Mouse (Mus musculus): Measurements from ENCODE around the gene Rtf2.

Rtf2 gene

GRCm38 (mm10) chr2:172481654-172482385 lies 41.5 kb downstream of the Rtf2 start:
- in situ Hi-C loops (cut with MboI, MseI), result loop anchor here (10.0 kb wide), 1 partner anchor 293 kb away; no protein-coding TSS in a partner anchor

DNA sequence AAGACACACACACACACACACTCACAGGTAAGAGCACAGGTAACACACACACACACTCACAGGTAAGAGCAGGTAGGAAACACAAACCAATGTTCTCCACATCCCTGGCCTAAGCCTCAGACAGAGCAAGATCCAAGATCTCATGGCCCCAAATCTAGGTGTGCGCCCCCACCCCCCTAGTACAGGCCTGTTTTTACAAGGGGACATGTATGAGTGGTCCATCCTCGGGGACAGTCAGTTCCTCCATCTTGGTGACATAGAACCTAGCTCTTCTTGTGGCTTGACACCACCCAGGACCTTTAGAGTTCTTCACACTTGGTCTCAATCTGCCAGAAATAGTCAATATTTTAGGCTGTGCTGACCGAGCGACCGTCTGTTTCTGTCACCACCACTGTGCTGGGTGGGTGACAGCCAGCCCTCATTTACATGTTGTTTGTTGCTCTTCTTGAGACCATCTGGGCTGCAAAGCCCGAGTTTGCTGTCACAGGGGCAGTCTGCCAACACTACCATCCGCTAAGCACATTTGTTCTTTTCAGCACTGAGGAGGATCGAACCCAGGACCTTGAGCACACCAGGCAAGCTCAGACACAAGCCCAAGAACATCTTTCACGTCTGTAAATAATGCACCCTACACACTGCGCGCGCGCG lies 43.5 kb downstream of the Rtf2 start:
- in situ Hi-C loops (cut with MboI, MseI), result loop anchor here (10.0 kb wide), 1 partner anchor 291 kb away; no protein-coding TSS in a partner anchor

GRCm38 (mm10) chr2:172484696-172485370 lies 44.5 kb downstream of the Rtf2 start:
- in situ Hi-C loops (cut with MboI, MseI), result loop anchor here (10.0 kb wide), 1 partner anchor 290 kb away; no protein-coding TSS in a partner anchor

DNA sequence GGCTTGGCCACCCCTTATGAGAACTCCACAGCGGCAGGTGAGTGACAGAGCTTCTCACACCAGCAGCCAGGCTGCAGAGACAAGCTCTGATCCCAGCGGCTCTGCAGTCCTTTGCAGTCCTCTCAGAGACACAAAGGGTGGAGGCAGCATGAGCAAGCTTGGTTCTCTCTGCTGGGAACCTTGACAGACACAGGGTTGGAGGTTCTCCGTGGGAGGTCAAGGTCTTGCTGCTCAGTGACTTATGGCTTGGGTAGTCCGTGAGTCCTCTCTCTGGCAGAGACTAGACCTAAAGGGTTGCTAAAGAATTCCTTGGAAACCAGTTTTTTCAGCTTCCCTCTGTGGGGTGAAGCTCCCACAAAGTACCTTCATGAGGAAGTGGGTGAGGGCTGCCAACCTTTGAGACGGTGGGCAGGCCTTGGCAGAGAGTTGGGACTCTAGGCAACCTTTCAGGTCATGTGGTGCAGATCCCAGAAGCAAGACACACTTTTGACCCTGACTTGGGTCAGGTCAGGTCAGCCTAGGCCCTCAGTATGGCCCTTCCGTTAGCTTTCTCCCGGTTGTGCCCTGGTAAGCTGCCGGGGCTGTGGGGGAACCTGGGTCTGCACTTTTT lies 56.5 kb downstream of the Rtf2 start:
- in situ Hi-C loops (cut with MboI, MseI), result no loop called here

- in situ Hi-C loops (cut with MboI, MseI), result no loop called here
These were observed 58.5 kb downstream of the Rtf2 start for GRCm38 (mm10) chr2:172498823-172499222.

DNA sequence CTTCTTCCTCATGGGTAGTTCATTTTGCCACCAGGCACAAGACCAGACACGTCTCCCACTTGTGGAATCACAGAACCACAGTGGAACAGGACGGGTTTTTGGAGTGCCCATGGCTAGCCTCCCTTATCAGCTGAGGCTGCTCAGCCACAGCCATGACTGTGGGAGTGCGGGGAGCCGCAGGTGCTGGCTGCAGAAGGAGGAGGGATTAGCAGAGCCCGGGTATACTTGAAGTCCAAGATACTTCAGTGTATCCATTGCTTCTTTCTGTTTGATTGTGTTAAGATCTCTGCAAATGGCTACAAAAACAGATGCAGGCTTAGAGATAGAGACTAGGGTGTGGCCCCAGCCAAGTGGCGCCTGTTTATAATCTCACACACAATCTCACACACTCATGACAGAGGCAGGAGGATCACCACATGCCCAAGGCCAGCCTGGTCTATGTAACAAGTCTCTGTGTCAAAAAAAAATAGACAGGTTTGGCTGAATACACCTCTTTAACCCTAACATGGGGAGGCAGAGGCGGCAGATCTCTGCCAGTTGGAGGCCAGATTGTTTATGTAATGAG lies 60.5 kb downstream of the Rtf2 start:
- in situ Hi-C loops (cut with MboI, MseI), result loop anchor here (10.0 kb wide), 1 partner anchor 276 kb away; no protein-coding TSS in a partner anchor

GRCm38 (mm10) chr2:172501341-172501740 lies 61.0 kb downstream of the Rtf2 start:
- in situ Hi-C loops (cut with MboI, MseI), result loop anchor here (10.0 kb wide), 1 partner anchor 277 kb away; no protein-coding TSS in a partner anchor

DNA sequence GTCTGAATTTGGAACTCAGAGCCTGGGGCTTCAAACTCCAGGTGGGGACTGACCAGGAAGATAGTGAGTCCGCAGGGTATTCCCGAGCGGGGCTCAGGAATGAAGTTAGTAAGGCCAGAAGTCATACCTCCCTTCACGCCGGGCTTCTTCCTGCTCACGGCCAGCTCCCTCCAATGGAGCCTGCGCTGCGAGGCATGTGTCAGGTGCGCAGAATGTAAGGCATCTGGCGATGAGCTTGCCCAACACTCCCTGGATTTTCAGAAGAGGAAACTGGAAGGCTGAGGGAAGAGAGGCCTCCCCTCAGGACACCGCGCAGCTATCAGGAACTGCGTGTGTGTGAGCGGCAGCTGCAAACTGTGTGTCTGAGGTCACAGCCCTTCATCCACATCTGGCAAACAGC lies 61.8 kb downstream of the Rtf2 start:
- in situ Hi-C loops (cut with MboI, MseI), result loop anchor here (10.0 kb wide), 1 partner anchor 277 kb away; no protein-coding TSS in a partner anchor

DNA sequence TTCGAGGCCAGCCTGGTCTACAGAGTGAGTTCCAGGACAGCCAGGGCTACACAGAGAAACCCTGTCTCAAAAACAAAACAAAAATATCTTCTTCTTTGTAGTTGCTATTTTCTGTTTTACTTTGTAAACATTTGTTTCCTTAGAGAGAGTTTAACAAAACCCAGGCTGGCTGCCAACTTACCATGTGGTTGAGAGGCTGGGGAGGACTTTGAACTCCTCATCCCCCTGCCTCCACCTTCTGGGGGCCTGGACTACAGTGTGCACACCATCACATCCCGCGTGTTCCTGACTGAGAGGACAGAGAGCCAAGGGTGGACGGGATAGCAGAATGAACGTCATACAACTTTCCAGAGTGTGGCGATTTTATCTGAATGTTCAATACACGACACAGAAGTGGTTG lies 65.8 kb downstream of the Rtf2 start:
- in situ Hi-C loops (cut with MboI, MseI), result loop anchor here (10.0 kb wide), 1 partner anchor 281 kb away; no protein-coding TSS in a partner anchor

DNA sequence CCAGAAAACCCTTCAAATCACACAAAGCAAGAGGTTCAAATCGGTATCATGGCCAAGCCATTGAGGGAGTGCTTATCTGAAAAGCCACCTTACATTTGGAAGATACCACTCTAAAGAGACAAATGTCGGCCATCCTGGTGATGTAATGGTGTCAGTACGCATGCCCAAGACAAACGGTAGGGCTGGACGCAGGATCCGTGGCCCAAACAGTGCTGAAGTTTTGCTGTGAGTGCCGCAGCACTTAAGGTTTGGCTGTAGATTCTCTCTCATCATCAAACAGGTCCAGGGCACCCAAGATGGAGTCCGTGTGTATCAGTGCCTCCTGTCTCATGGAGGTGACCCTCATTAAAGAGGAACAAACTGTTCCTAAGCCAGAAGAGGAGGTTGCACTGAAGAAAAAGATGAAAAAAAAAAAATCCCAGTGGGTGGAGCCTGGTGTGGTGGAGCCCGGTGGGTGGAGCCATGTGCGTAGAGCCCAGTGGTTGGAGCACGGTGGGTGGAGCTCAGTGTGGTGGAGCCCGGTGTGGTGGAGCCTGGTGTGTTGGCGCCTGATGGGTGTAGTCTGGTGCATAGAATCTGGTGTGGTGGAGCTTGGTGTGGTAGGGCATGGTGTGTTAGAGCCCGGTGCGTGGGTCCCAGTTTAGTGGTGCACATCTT lies 69.8 kb downstream of the Rtf2 start:
- in situ Hi-C loops (cut with MboI, MseI), result no loop called here

DNA sequence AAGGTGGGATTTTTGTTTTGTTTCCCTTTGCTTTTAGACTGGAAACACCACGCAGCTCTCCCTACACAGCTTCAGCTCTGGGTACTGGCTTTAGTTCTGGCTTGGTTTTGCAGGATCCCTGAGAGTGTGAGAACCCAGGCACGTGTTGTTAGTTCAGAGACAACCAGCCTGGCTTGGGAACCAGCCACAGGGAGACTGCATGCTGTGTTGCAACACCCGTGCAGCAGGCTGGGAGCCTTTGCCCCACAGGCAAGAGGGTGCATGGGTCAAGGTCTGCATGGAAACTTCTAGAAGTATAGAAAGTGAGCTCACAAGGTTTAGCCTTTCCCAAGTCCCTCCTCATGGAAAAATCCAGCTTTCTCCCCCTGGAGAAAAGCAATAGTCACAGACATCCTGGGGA lies 70.5 kb downstream of the Rtf2 start:
- in situ Hi-C loops (cut with MboI, MseI), result no loop called here

DNA sequence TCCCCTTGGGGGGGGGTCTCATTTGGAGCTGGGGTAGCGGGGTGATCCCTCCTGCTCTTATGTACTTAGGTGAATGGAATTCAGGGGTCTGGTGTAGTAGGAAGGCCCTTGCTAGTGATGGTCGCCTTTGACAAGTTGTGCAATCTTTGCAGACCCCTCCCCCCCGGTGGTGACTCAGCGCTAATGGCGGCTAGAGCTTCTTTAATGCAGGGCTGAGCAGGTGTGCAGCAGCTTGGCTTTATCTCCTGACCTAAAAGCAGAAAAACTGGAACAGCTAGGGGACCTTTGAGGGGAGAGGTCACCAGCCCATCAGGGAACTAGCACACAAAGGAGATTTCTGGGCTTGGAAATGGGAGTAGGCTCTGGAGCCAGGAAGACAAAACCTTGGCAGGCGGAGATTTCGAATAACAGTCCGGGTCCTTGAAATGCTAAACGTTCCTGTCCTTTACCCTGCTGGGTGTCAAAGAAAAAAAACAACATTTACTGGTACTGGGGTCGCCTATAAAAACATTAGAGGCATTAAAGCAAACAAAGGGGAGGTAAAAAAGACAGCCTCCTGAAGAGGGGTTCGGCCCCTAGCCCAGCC lies 76.1 kb downstream of the Rtf2 start:
- in situ Hi-C loops (cut with MboI, MseI), result no loop called here

Measured in T-helper 2 cell (primary cell).